Mouse (Mus musculus): ENCODE data around the gene Flrt1. TPM values are rescaled to one million over a fixed set of nuclear protein-coding genes. Genes with fewer than 3 reads are reported as not detected.

Gene Flrt1
- polyA plus RNA-seq, 1 experiment from 2014 or later: 3.0 TPM

- no peaks in the 10 kb centered on the region for H3K36me3 ChIP-seq (ENCODE audit: control insufficient read depth, insufficient read depth, low read length)
- H3K9me3 ChIP-seq (ENCODE audit: control insufficient read depth, low read length): no peaks in the 10 kb centered on the region
- ATAC-seq (ENCODE audit: insufficient number of reproducible peaks, low FRiP score, low TSS enrichment, low read depth): no peak
- H3K27me3 ChIP-seq (ENCODE audit: control insufficient read depth, insufficient read depth, low read length): peaks cover 9% of the 10 kb centered on the region; the same call in 1 of the 2 replicates
- no peak overlapping the region for H3K9ac ChIP-seq (ENCODE audit: low read length)
- peaks cover 41% of the 10 kb centered on the region for H3K4me1 ChIP-seq (ENCODE audit: control insufficient read depth, insufficient read depth, low read length)
- no peak for DNase-seq (ENCODE audit: low spot score)
- H3K27ac ChIP-seq (replicated peaks; ENCODE audit: low read depth, low read length): no peak overlapping the region
- WGBS: 80% methylated on average over 2 of the region's 2 CpGs
- no peak overlapping the region for H3K4me3 ChIP-seq (ENCODE audit: low read depth, low read length)
- no peak overlapping the region for H3K4me2 ChIP-seq (ENCODE audit: low read depth, severe bottlenecking)
These were observed 1.0 kb upstream of the Flrt1 start for GRCm38 (mm10) chr19:7106566-7106965.

- H3K27ac ChIP-seq (replicated peaks; ENCODE audit: low read depth, low read length): peak overlapping the region; percentile 26; the same call in 1 of the 2 replicates
These were observed 1.5 kb downstream of the Flrt1 start for GRCm38 (mm10) chr19:7103993-7104401.

DNA sequence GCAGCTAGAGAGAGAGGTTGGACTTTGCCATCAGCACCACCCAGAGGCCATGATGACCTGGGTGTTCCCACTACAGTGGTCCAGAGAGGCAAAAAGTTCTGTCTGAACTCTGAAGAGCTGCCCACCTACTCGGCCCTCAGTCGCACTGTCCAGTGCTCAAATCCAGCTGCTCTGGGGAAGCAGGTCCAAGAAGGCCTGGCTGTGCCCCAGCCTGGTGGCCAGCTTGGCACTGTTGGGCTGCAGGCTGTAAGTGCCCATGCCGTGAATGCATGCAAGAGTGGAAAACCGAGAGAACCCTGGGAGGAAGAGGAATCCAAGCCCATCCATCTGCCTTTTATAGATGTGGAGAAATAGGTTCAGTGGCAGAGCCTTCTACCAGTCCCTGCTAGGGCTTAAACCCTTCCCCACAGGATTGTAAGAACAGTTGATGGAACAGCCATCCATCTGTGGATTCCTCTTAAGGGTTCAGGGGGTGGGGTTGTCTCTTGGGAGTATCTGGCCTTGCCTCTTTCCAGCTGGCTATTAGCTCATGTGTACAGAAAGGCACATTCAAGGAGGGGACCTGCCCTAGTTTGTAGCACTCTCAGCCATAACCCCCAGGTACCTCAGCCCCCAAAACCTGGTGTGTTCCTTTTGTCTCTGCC lies 2.1 kb downstream of the Flrt1 start:
- DNase-seq (ENCODE audit: low spot score) (no peak), ATAC-seq (ENCODE audit: insufficient number of reproducible peaks, low FRiP score, low TSS enrichment, low read depth) (no peak)
- Histone ChIP-seq H3K4me1 (ENCODE audit: control insufficient read depth, insufficient read depth, low read length) (peaks cover 22% of the 10 kb centered on the region), H3K9me3 (ENCODE audit: control insufficient read depth, low read length) (no peaks in the 10 kb centered on the region), H3K27me3 (ENCODE audit: control insufficient read depth, insufficient read depth, low read length) (peaks cover 5% of the 10 kb centered on the region; the same call in 1 of the 2 replicates), H3K4me3 (ENCODE audit: low read depth, low read length) (no peak overlapping the region), H3K4me2 (ENCODE audit: low read depth, severe bottlenecking) (peak overlapping the region; percentile 37), H3K36me3 (ENCODE audit: control insufficient read depth, insufficient read depth, low read length) (no peaks in the 10 kb centered on the region), H3K27ac (replicated peaks; ENCODE audit: low read depth, low read length) (no peak overlapping the region), H3K9ac (ENCODE audit: low read length) (peak overlapping the region; percentile 50)
- WGBS: 59% methylated on average over 4 of the region's 4 CpGs

More at GRCm38 (mm10) chr19:7103993-7104401, 1.5 kb downstream of the Flrt1 start:
- 5% methylated on average over 19 of the region's 19 CpGs for WGBS
- H3K27me3 ChIP-seq (ENCODE audit: control insufficient read depth, insufficient read depth, low read length): peaks cover 5% of the 10 kb centered on the region; the same call in 1 of the 2 replicates
- H3K36me3 ChIP-seq (ENCODE audit: control insufficient read depth, insufficient read depth, low read length): no peaks in the 10 kb centered on the region
- peak overlapping the region; percentile 43; the same call in 1 of the 2 replicates for H3K9ac ChIP-seq (ENCODE audit: low read length)
- H3K4me1 ChIP-seq (ENCODE audit: control insufficient read depth, insufficient read depth, low read length): peaks cover 22% of the 10 kb centered on the region
- H3K4me2 ChIP-seq (ENCODE audit: low read depth, severe bottlenecking): peak overlapping the region; percentile 37
- no peaks in the 10 kb centered on the region for H3K9me3 ChIP-seq (ENCODE audit: control insufficient read depth, low read length)
- peak; percentile 76 for DNase-seq (ENCODE audit: low spot score)
- ATAC-seq (ENCODE audit: insufficient number of reproducible peaks, low FRiP score, low TSS enrichment, low read depth): no peak
- peak overlapping the region; percentile 9; the same call in 1 of the 2 replicates for H3K4me3 ChIP-seq (ENCODE audit: low read depth, low read length)

- DNase-seq (ENCODE audit: low spot score) (no peak), ATAC-seq (ENCODE audit: insufficient number of reproducible peaks, low FRiP score, low TSS enrichment, low read depth) (no peak)
- Histone ChIP-seq H3K4me1 (ENCODE audit: control insufficient read depth, insufficient read depth, low read length) (peaks cover 22% of the 10 kb centered on the region), H3K9me3 (ENCODE audit: control insufficient read depth, low read length) (no peaks in the 10 kb centered on the region), H3K27me3 (ENCODE audit: control insufficient read depth, insufficient read depth, low read length) (peaks cover 14% of the 10 kb centered on the region), H3K4me3 (ENCODE audit: low read depth, low read length) (no peak overlapping the region), H3K4me2 (ENCODE audit: low read depth, severe bottlenecking) (no peak overlapping the region), H3K27ac (replicated peaks; ENCODE audit: low read depth, low read length) (no peak overlapping the region), H3K9ac (ENCODE audit: low read length) (no peak overlapping the region), H3K36me3 (ENCODE audit: control insufficient read depth, insufficient read depth, low read length) (no peaks in the 10 kb centered on the region)
- 94% methylated on average over 10 of the region's 10 CpGs for WGBS
These were observed 3.5 kb downstream of the Flrt1 start for GRCm38 (mm10) chr19:7102039-7102438.

DNA sequence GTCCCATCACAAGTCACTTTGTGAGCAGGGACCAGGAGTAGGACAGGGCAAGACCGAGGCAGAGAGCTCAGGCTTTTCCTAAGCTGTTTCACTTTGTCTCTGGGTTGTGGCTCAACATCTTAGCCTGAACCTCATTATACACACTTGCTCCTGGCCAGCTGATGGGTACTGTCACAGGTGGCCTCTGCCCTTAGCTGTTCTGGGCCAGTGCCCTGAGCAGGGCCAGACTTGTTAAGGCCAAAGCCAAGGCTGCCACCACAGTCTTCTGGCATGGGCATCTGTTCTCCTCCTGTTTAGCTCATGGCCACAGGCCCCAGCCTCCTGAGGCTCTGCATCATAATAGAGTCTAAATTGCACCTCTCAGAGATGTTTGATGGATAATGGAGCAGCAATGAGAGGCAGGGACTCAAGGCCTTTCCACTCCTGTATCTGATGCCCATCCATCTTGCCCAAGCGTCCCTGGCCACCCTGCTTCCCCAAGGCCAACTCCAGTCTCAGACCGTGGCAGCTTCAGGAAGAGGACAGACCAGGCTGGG lies 5.8 kb downstream of the Flrt1 start:
- Histone ChIP-seq H3K27ac (replicated peaks; ENCODE audit: low read depth, low read length) (no peak overlapping the region), H3K4me3 (ENCODE audit: low read depth, low read length) (no peak overlapping the region), H3K4me1 (ENCODE audit: control insufficient read depth, insufficient read depth, low read length) (peaks cover 18% of the 10 kb centered on the region), H3K4me2 (ENCODE audit: low read depth, severe bottlenecking) (no peak overlapping the region), H3K36me3 (ENCODE audit: control insufficient read depth, insufficient read depth, low read length) (no peaks in the 10 kb centered on the region), H3K27me3 (ENCODE audit: control insufficient read depth, insufficient read depth, low read length) (peaks cover 28% of the 10 kb centered on the region), H3K9me3 (ENCODE audit: control insufficient read depth, low read length) (no peaks in the 10 kb centered on the region), H3K9ac (ENCODE audit: low read length) (no peak overlapping the region)
- 27% methylated on average over 3 of the region's 3 CpGs for WGBS
- DNase-seq (ENCODE audit: low spot score) (no peak), ATAC-seq (ENCODE audit: insufficient number of reproducible peaks, low FRiP score, low TSS enrichment, low read depth) (no peak)

GRCm38 (mm10) chr19:7092756-7093155 lies 12.8 kb downstream of the Flrt1 start:
- Histone ChIP-seq H3K9me3 (ENCODE audit: control insufficient read depth, low read length) (no peaks in the 10 kb centered on the region), H3K27me3 (ENCODE audit: control insufficient read depth, insufficient read depth, low read length) (peaks cover 27% of the 10 kb centered on the region), H3K27ac (replicated peaks; ENCODE audit: low read depth, low read length) (no peak overlapping the region), H3K36me3 (ENCODE audit: control insufficient read depth, insufficient read depth, low read length) (no peaks in the 10 kb centered on the region), H3K9ac (ENCODE audit: low read length) (no peak overlapping the region), H3K4me1 (ENCODE audit: control insufficient read depth, insufficient read depth, low read length) (peaks cover 25% of the 10 kb centered on the region), H3K4me3 (ENCODE audit: low read depth, low read length) (no peak overlapping the region), H3K4me2 (ENCODE audit: low read depth, severe bottlenecking) (no peak overlapping the region)
- ATAC-seq (ENCODE audit: insufficient number of reproducible peaks, low FRiP score, low TSS enrichment, low read depth): no peak
- WGBS: 78% methylated on average over 5 of the region's 5 CpGs
- DNase-seq (ENCODE audit: low spot score): no peak

GRCm38 (mm10) chr19:7091448-7092050 lies 14.0 kb downstream of the Flrt1 start:
- H3K27ac ChIP-seq (replicated peaks; ENCODE audit: low read depth, low read length): no peak overlapping the region
- ATAC-seq (ENCODE audit: insufficient number of reproducible peaks, low FRiP score, low TSS enrichment, low read depth) (no peak), DNase-seq (ENCODE audit: low spot score) (no peak)
- no peaks in the 10 kb centered on the region for H3K9me3 ChIP-seq (ENCODE audit: control insufficient read depth, low read length)
- H3K9ac ChIP-seq (ENCODE audit: low read length): no peak overlapping the region
- H3K4me1 ChIP-seq (ENCODE audit: control insufficient read depth, insufficient read depth, low read length): peaks cover 28% of the 10 kb centered on the region
- no peak overlapping the region for H3K4me2 ChIP-seq (ENCODE audit: low read depth, severe bottlenecking)
- peaks cover 18% of the 10 kb centered on the region for H3K27me3 ChIP-seq (ENCODE audit: control insufficient read depth, insufficient read depth, low read length)
- 82% methylated on average over 10 of the region's 10 CpGs for WGBS
- H3K36me3 ChIP-seq (ENCODE audit: control insufficient read depth, insufficient read depth, low read length): no peaks in the 10 kb centered on the region
- no peak overlapping the region for H3K4me3 ChIP-seq (ENCODE audit: low read depth, low read length)

- no peak for DNase-seq (ENCODE audit: low spot score)
- H3K36me3 ChIP-seq (ENCODE audit: control insufficient read depth, insufficient read depth, low read length): no peaks in the 10 kb centered on the region
- H3K9ac ChIP-seq (ENCODE audit: low read length): no peak overlapping the region
- no peak for ATAC-seq (ENCODE audit: insufficient number of reproducible peaks, low FRiP score, low TSS enrichment, low read depth)
- H3K4me3 ChIP-seq (ENCODE audit: low read depth, low read length): no peak overlapping the region
- H3K27me3 ChIP-seq (ENCODE audit: control insufficient read depth, insufficient read depth, low read length): peaks cover 9% of the 10 kb centered on the region
- no peaks in the 10 kb centered on the region for H3K9me3 ChIP-seq (ENCODE audit: control insufficient read depth, low read length)
- peaks cover 28% of the 10 kb centered on the region for H3K4me1 ChIP-seq (ENCODE audit: control insufficient read depth, insufficient read depth, low read length)
- H3K27ac ChIP-seq (replicated peaks; ENCODE audit: low read depth, low read length): no peak overlapping the region
- 37% methylated on average over 10 of the region's 10 CpGs for WGBS
- H3K4me2 ChIP-seq (ENCODE audit: low read depth, severe bottlenecking): no peak overlapping the region
These were observed 15.0 kb downstream of the Flrt1 start for GRCm38 (mm10) chr19:7090369-7091064.

All from limb, embryonic 11.5 days (tissue).